21 mouse cellular contexts compared by ENCODE assay signal in genomic region chr2:139413559-139413958, GRCm38 (mm10).
"Had no signal": no experiment of that assay in that cellular context is flagged by ENCODE, and none has a peak within 500 bp of the region (broad histone marks: within the 10 kb centered on the region; RNA-seq: fewer than 3 reads in every experiment).

No protein-coding gene starts in this region.

- ATAC-seq: lung, postnatal 0 days; midbrain, embryonic 13.5 days; midbrain, embryonic 15.5 days had no signal

- H3K4me1 ChIP-seq: lung, embryonic 15.5 days; megakaryocyte, embryonic 14.5 days; midbrain, embryonic 13.5 days; midbrain, embryonic 15.5 days; neural tube, embryonic 13.5 days; neural tube, embryonic 15.5 days had no signal

- H3K27ac ChIP-seq: lung, embryonic 15.5 days; macrophage; midbrain, embryonic 13.5 days; midbrain, embryonic 15.5 days; neural tube, embryonic 13.5 days; neural tube, embryonic 15.5 days had no signal

- H3K4me2 ChIP-seq: lung, embryonic 15.5 days; midbrain, embryonic 11.5 days; midbrain, embryonic 13.5 days; midbrain, embryonic 15.5 days; neural tube, embryonic 13.5 days; neural tube, embryonic 15.5 days had no signal

- H3K4me3 ChIP-seq: lung, embryonic 15.5 days; megakaryocyte, embryonic 14.5 days; midbrain, embryonic 13.5 days; midbrain, embryonic 15.5 days; myocyte; neural tube, embryonic 13.5 days; neural tube, embryonic 15.5 days had no signal

- DNase-seq: lung, adult 2 months; lung, postnatal 14 days; lung, postnatal 36 days; retina, postnatal 1 day; right cerebral cortex, adult 18-20 months; right cerebral cortex, postnatal 25 days; right cerebral cortex, postnatal 4 days; spleen, adult 18-20 months; thymus, adult 18-20 months; thymus, postnatal 14 days; thymus, postnatal 36 days had no signal

- H3K9me3 ChIP-seq: lung, embryonic 15.5 days; megakaryocyte, embryonic 14.5 days; midbrain, embryonic 13.5 days; midbrain, embryonic 15.5 days; neural tube, embryonic 13.5 days; neural tube, embryonic 15.5 days had no signal

- H3K27me3 ChIP-seq: lung, embryonic 15.5 days; megakaryocyte, embryonic 14.5 days; midbrain, embryonic 13.5 days; midbrain, embryonic 15.5 days; neural tube, embryonic 13.5 days; neural tube, embryonic 15.5 days had no signal

- H3K36me3 ChIP-seq: lung, embryonic 15.5 days; midbrain, embryonic 13.5 days; midbrain, embryonic 15.5 days; neural tube, embryonic 13.5 days; neural tube, embryonic 15.5 days had no signal

- H3K9ac ChIP-seq: lung, embryonic 15.5 days; midbrain, embryonic 13.5 days; midbrain, embryonic 15.5 days; neural tube, embryonic 13.5 days; neural tube, embryonic 15.5 days had no signal
